Mouse (Mus musculus): ENCODE data around the gene Pik3c2a.
A peak's percentile ranks its signal among the peaks of the same experiment; 100 is the strongest.

Gene Pik3c2a

DNA sequence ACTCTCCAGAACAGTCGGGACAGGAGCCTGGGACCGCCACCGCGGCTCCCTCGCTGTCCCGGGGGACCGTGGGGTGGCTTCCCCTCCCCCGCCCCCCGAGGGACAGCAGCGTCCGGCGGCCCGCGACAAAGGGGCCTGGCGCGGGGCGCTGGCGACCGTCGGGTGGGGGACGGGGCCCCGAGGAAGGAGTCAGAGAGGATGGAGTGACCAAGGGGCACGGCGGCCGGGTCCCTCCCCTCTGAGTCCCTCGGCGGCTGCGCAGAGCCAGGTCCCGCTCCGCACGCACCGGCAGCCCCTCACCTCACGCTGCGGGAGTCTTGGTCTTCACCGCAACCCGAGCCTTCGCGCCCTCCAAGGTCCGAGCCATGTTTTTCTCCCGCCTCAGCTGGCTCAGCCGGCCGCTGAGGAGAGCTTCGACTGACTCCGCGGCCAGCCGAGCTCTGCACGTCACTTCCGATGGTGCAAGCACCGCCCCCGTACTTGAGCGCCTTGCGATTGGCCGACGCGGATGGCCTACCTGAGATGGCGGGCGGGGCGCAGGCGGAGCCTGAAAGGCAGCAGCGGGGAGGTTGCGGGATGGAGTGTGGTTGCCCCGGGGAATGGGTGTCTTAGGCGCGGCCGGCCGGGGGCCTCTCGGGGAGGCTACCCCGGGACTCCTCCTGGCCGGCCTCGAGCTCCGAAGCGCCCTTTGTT lies at the start of gene Pik3c2a:
Gene Pik3c2a, minus strand, starts transcription at position 446 of the 693 bp plus-strand sequence.
- DNase-seq, result peak; percentile 98 to 99

GRCm38 (mm10) chr7:116491113-116491512 lies 47.9 kb upstream of the Pik3c2a start:
- DNase-seq, result no peak

GRCm38 (mm10) chr7:116485062-116485601 lies 41.9 kb upstream of the Pik3c2a start:
- no peak for DNase-seq

GRCm38 (mm10) chr7:116484213-116484612 lies 41.0 kb upstream of the Pik3c2a start:
- peak in 1 of 2 experiments; percentile 0 for DNase-seq

GRCm38 (mm10) chr7:116483782-116484181 lies 40.5 kb upstream of the Pik3c2a start:
- no peak for DNase-seq

GRCm38 (mm10) chr7:116483106-116483505 lies 39.9 kb upstream of the Pik3c2a start:
- DNase-seq, result no peak

- no peak for DNase-seq
These were observed 33.0 kb upstream of the Pik3c2a start for GRCm38 (mm10) chr7:116476264-116476663.

DNA sequence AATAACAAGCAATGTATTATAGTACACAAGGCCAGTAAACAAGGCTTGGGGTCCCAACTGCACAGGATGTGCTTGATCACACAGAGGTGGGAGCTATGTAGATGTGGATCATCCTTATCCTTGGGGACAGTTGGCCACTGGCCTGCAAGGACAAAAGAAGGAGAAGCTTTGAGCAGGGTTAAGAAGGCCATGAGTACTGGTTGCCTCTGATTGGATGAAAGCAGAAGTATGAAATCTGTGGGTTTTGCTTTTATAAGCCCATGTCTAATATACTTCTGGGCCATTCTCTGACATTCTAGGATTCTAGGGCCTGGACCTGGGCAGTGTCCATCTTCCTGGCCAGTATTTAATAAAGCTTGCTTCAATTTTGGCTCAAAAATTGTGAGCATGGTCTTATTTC lies 32.6 kb upstream of the Pik3c2a start:
- DNase-seq, result no peak

- DNase-seq, result no peak
These were observed 18.9 kb upstream of the Pik3c2a start for GRCm38 (mm10) chr7:116462114-116462513.

GRCm38 (mm10) chr7:116458985-116459441 lies 15.8 kb upstream of the Pik3c2a start:
- peak; percentile 48 to 54 for DNase-seq

- DNase-seq, result no peak
These were observed 14.1 kb upstream of the Pik3c2a start for GRCm38 (mm10) chr7:116457391-116457790.

DNA sequence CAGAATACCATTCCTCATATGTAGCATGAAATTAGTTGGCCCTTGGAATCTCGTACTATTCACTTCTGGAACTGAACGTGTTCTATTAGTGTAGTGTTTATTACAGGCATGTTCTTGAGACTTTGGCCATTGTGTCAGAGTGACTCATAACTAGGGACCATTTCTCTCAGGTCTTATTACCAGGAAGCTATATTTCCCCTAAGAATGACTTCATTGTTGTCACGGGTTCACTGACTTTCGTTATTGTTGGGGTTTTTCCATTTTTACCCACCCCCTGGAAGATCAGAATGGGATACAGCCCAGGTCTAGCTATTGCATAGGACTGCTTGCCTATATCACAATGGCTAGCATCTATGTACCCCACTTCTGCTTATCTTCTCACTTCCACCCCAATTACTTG lies 13.7 kb upstream of the Pik3c2a start:
- no peak for DNase-seq

DNA sequence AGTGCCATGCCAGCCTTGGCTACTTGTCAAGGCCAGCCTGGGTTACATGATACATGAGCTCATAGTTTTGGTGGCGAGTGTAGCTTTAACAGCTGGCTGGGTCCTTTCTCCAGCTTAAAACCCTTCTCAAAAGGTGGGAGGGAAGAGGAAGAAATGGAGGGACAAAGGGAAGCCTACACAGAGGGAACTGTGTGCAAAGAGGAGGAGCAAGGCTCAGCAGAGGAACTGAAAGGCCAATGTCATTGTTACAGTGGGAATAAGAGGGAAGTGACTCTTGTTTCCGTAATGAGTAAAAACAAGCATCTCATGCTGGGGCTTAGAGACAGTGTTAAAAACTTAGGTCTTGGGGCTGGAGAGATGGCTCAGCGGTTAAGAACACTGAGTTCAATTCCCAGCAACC lies 3.4 kb upstream of the Pik3c2a start:
- no peak for DNase-seq

GRCm38 (mm10) chr7:116444326-116444809 lies 1.1 kb upstream of the Pik3c2a start:
- peak; percentile 33 to 55 for DNase-seq

- DNase-seq, result no peak
These were observed 562 bp upstream of the Pik3c2a start for GRCm38 (mm10) chr7:116443697-116444325.

DNA sequence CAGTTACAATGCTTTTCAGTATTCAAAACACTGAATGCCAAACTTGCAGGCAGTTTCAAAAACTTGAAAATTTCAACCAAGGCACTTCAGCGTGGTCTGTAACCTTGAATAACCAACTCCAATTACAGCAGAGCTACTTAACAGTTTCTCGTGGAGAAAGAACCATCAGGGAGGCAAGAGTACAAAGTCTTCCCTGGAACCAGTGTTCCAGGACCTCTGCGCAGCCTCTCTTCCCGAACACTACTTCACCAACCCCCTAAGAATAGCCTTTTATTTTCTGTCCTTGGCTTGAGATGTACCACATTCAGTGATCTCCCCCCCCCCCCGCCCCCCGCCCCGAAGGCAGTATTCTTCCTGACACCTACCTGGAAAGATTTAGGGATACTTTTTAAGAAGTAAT lies 1.0 kb downstream of the Pik3c2a start:
- peak; percentile 32 to 58 for DNase-seq

GRCm38 (mm10) chr7:116441346-116441745 lies 1.9 kb downstream of the Pik3c2a start:
- DNase-seq, result no peak

GRCm38 (mm10) chr7:116431661-116432060 lies 11.6 kb downstream of the Pik3c2a start:
- no peak for DNase-seq

GRCm38 (mm10) chr7:116430926-116431325 lies 12.3 kb downstream of the Pik3c2a start:
- no peak for DNase-seq

DNA sequence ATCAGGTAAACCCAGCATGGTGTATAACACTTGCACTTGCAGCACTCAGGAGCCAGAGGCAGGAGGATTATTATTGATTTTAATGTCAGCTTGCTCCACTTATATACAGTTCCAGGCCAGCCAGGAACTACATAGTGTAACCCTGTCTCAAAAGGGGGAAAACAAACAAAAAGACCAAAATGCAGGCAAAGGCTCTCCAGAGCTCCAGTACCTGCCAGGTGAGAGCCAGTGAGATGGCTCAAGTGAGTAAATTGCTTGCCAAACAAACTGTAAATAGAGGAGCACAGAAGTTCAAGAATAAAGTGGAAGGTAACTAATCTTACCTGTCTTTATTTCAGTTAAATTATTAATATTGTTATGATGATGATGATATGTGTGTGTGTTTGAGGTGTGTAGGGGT lies 16.0 kb downstream of the Pik3c2a start:
- DNase-seq, result no peak

DNA sequence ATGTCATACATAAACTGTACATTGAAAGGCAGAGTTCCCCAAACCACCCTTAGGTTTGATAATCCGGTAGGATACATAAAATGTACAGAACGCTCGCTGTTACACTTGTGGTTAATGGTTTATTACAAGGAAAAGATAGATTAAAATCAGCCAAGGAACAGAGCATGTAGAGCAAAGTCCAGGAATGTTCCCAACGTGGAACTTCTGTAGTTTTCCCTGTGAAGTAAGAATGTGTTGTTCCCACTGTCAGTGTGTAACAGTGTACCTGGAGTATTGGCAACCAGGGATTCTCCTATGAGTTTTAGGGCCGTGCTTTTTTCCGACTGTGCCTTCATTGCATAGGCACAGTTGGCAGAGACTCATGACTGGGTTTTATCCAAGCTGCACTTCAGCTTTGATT lies 17.5 kb downstream of the Pik3c2a start:
- DNase-seq, result peak; percentile 27 to 57

DNA sequence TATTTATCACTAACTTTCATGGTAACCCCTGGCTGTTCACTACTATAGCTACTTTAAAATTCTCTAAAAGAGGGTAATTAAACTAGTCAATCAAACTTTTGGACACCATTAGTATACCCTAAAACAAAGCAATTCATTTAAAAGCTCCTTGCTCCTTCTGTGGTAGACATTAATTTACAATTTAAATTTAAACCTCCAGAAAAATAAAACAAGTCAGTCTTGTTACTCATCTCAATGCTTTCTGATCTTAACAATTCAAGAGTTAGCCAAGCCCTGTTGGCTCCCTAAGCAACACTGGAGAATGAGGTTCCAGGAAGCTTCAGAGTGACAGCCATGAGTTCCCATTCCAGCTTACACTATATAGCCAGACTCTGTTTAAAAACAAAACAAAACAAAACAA lies 22.2 kb downstream of the Pik3c2a start:
- DNase-seq, result no peak

- DNase-seq, result no peak
These were observed 33.8 kb downstream of the Pik3c2a start for GRCm38 (mm10) chr7:116409438-116409837.

GRCm38 (mm10) chr7:116392329-116392728 lies 50.9 kb downstream of the Pik3c2a start:
- DNase-seq, result no peak
